29 mouse cellular contexts compared by ENCODE assay signal in the genomic region with DNA sequence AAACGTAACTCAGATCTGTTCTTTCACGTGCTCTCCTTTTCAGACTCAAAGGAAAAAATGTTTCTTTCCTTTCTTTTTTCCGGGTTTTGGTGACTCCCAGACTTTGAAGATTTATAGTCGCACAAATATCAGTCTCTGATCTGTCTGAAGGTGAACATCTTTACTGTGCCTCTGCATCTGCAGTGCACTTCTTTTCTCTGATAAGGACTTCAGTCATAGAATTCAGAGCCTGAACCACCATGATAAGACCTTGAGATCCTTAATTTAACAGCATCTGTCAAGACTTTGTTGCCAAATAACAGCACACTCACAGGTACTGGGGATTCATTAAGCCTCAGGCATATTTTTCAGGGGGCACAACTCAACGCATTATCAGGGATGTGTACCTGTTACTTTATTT. TPM values are rescaled to one million over a fixed set of nuclear protein-coding genes. Genes with fewer than 3 reads are reported as not detected.
DNase-seq lines count a peak whose midpoint lies in the region; ATAC-seq and TF ChIP-seq lines count a peak whose summit lies in the region.
"Had no signal": no experiment of that assay in that cellular context is flagged by ENCODE, and none has a peak within 500 bp of the region (broad histone marks: within the 10 kb centered on the region; RNA-seq: fewer than 3 reads in every experiment).

No protein-coding gene starts in this region.

- ATAC-seq in liver, embryonic 14.5 days (ENCODE audit: insufficient read depth): peak; percentile 44; the same call in 1 of the 2 replicates
- ATAC-seq in megakaryocyte-erythroid progenitor cell, adult 5-6 weeks (replicated peaks; ENCODE audit: low FRiP score, low TSS enrichment, poor library complexity, severe bottlenecking): peak; percentile 53
- ATAC-seq: CD4-positive, CD25-positive, alpha-beta regulatory T cell, adult 4 months; forebrain, embryonic 13.5 days; hindbrain, embryonic 16.5 days; Patski had no signal

- H3K9ac ChIP-seq in MEL (ENCODE audit: control insufficient read depth, low read depth, low read length, poor library complexity, severe bottlenecking): no peak overlapping the region
- peak overlapping the region; percentile 9; the same call in 1 of the 2 replicates for H3K9ac ChIP-seq in liver, embryonic 14.5 days (replicated peaks)
- H3K9ac ChIP-seq: forebrain, embryonic 13.5 days; heart, embryonic 12.5 days; kidney, embryonic 15.5 days; limb, embryonic 15.5 days; lung, embryonic 15.5 days; midbrain, embryonic 12.5 days; neural tube, embryonic 12.5 days had no signal

- peak; percentile 87 for DNase-seq in MEL (ENCODE audit: low read depth, low spot score)
- peak; percentile 72 for DNase-seq in c-Kit-positive CD71-positive TER-119-positive erythroid progenitor cells, embryonic 14.5 days (ENCODE audit: low spot score)
- DNase-seq in liver, embryonic 14.5 days (ENCODE audit: low read depth in 3 of 3, low spot score in 3 of 3): peak; percentile 53 to 76 (median 65)
- DNase-seq in adrenal gland, adult 2 months: no peak
- DNase-seq in heart, adult 18-20 months: no peak
- no peak for DNase-seq in gastrocnemius, postnatal 14 days
- DNase-seq: adrenal gland, postnatal 25 days; cerebellum, adult 2 months; cerebellum, postnatal 14 days; gastrocnemius, postnatal 25 days; kidney, adult 18-20 months; right cerebral cortex, adult 18-20 months; spleen, adult 18-20 months; thymus, postnatal 36 days had no signal

- H3K4me2 ChIP-seq in liver, embryonic 14.5 days (ENCODE audit: low read depth): peak overlapping the region; percentile 48
- H3K4me2 ChIP-seq: forebrain, embryonic 13.5 days; heart, embryonic 12.5 days; kidney, embryonic 15.5 days; limb, embryonic 15.5 days; lung, embryonic 15.5 days; midbrain, embryonic 12.5 days; neural tube, embryonic 12.5 days had no signal

- no peaks in the 10 kb centered on the region for H3K9me3 ChIP-seq in MEL (replicated peaks; ENCODE audit: insufficient read depth, low read length)
- no peaks in the 10 kb centered on the region for H3K9me3 ChIP-seq in liver, embryonic 14.5 days (ENCODE audit: control insufficient read depth, low read length)
- H3K9me3 ChIP-seq: forebrain, embryonic 13.5 days; kidney, embryonic 15.5 days; limb, embryonic 10.5 days; limb, embryonic 15.5 days; lung, embryonic 15.5 days; midbrain, embryonic 12.5 days; neural tube, embryonic 12.5 days had no signal

- H3K79me2 ChIP-seq in MEL (ENCODE audit: control insufficient read depth, insufficient read depth, low read length, poor library complexity): peaks cover 12% of the 10 kb centered on the region

- WGBS in liver, embryonic 14.5 days (ENCODE audit: insufficient replicate concordance): 38% methylated on average over 5 of the region's 5 CpGs

- H3K36me3 ChIP-seq in MEL (ENCODE audit: control insufficient read depth in 1 of 2, insufficient read depth in 2 of 2, low read length in 2 of 2): peaks cover 0 to 38% of the 10 kb centered on the region in 2 experiments; a peak in 2 of 4 replicates
- no peaks in the 10 kb centered on the region for H3K36me3 ChIP-seq in liver, embryonic 14.5 days (replicated peaks; ENCODE audit: control insufficient read depth, insufficient read depth, low read depth)
- H3K36me3 ChIP-seq: heart, embryonic 12.5 days; kidney, embryonic 15.5 days; limb, embryonic 10.5 days; limb, embryonic 15.5 days; lung, embryonic 15.5 days; midbrain, embryonic 12.5 days; neural tube, embryonic 12.5 days had no signal

- no peak overlapping the region for H3K4me3 ChIP-seq in MEL (ENCODE audit: control insufficient read depth in 1 of 2, insufficient read depth in 1 of 2, low read depth in 2 of 2, low read length in 2 of 2)
- H3K4me3 ChIP-seq in liver, embryonic 14.5 days (ENCODE audit: insufficient read depth in 1 of 2, low read depth in 2 of 2, low read length in 2 of 2): no peak overlapping the region
- H3K4me3 ChIP-seq: forebrain, embryonic 13.5 days; heart, adult 2 months; heart, embryonic 12.5 days; kidney, embryonic 15.5 days; layer of hippocampus, adult 2 months; limb, embryonic 10.5 days; limb, embryonic 15.5 days; lung, embryonic 15.5 days; midbrain, embryonic 12.5 days; myocyte; neural tube, embryonic 12.5 days had no signal

- H3K27ac ChIP-seq in MEL (ENCODE audit: control insufficient read depth, low read depth, low read length): peak overlapping the region; percentile 63
- peak overlapping the region; percentile 71 for H3K27ac ChIP-seq in liver, embryonic 14.5 days
- H3K27ac ChIP-seq: forebrain, embryonic 13.5 days; heart, adult 2 months; kidney, embryonic 15.5 days; layer of hippocampus, adult 2 months; limb, embryonic 10.5 days; limb, embryonic 15.5 days; lung, embryonic 15.5 days; midbrain, embryonic 12.5 days; neural tube, embryonic 12.5 days had no signal

- intact Hi-C loops in gastrocnemius, postnatal 14 days (cut with DNase I; ENCODE audit: low total_unique reads): no loop called here

- H3K4me1 ChIP-seq in MEL (ENCODE audit: control insufficient read depth in 1 of 2, insufficient read depth in 2 of 2, low read length in 2 of 2): peaks cover 27 to 33% of the 10 kb centered on the region in 2 experiments
- H3K4me1 ChIP-seq in liver, embryonic 14.5 days (replicated peaks; ENCODE audit: control insufficient read depth in 2 of 2, insufficient read depth in 2 of 2, low read length in 1 of 2): peaks cover 37 to 39% of the 10 kb centered on the region in 2 experiments

- TF ChIP-seq EP300 in MEL (IDR thresholded peaks at IDR 0.05; ENCODE audit: low read depth in 1 of 2, low read length in 2 of 2): no peak
- TF ChIP-seq EP300 in liver, embryonic 14.5 days (IDR thresholded peaks at IDR 0.05; ENCODE audit: low read depth): peak; percentile 92

- TF ChIP-seq POLR2A in MEL (IDR thresholded peaks at IDR 0.05; ENCODE audit: control insufficient read depth in 1 of 2, insufficient read depth in 1 of 2, low read depth in 1 of 2, low read length in 2 of 2, poor library complexity in 1 of 2): no peak

- H3K27me3 ChIP-seq in MEL (ENCODE audit: control insufficient read depth in 1 of 2, insufficient read depth in 2 of 2, low read length in 2 of 2): no peaks in the 10 kb centered on the region
- H3K27me3 ChIP-seq in liver, embryonic 14.5 days (ENCODE audit: control insufficient read depth, insufficient read depth, low read length): no peaks in the 10 kb centered on the region
- H3K27me3 ChIP-seq: forebrain, embryonic 13.5 days; heart, embryonic 12.5 days; kidney, embryonic 15.5 days; limb, embryonic 15.5 days; lung, embryonic 15.5 days; midbrain, embryonic 12.5 days; neural tube, embryonic 12.5 days had no signal

- no peak for TF ChIP-seq CTCF in MEL (IDR thresholded peaks at IDR 0.05 in 2 of 3, conservative IDR thresholded peaks at IDR 0.05 in 1 of 3; ENCODE audit: control insufficient read depth in 1 of 3, insufficient read depth in 1 of 3, low read depth in 2 of 3, low read length in 3 of 3, poor library complexity in 1 of 3, severe bottlenecking in 1 of 3)
- no peak for TF ChIP-seq CTCF in liver, embryonic 14.5 days (IDR thresholded peaks at IDR 0.05; ENCODE audit: low read depth)

- TF ChIP-seq RAD21 in MEL (IDR thresholded peaks at IDR 0.05; ENCODE audit: low read depth, low read length): no peak

TF ChIP-seq in MEL, 35 proteins besides CTCF, POLR2A, EP300 and RAD21:
- TF ChIP-seq ZC3H11A (IDR thresholded peaks at IDR 0.05; ENCODE audit: low read depth, low read length): no peak
- TF ChIP-seq GATA1 (IDR thresholded peaks at IDR 0.05; ENCODE audit: low read depth, low read length): peak; percentile 99
- TF ChIP-seq TAL1 (IDR thresholded peaks at IDR 0.05; ENCODE audit: low read length): peak; percentile 94
- TF ChIP-seq KAT2A (conservative IDR thresholded peaks at IDR 0.05; ENCODE audit: low read depth, low read length): no peak

RNA-seq across cellular contexts. Expression of a gene that starts 8.0 kb away (rescaled TPM):
- total RNA-seq in MEL (2012; rRNA removed): 12.3 and 15.4 TPM in 2 replicates
- 100 to 1,000 TPM in 1 of 2 experiments, 10 to 100 TPM in 1; 19.5 to 143 TPM for polyA plus RNA-seq in MEL (2012; ENCODE audit: insufficient read depth in 1 of 2, insufficient read length in 2 of 2, low read depth in 1 of 2, low replicate concordance in 2 of 2, missing spikeins in 1 of 2)
- 1.1 and 1.8 TPM in 2 replicates for polyA plus RNA-seq in liver, embryonic 14.5 days (2012; rRNA removed)
- polyA plus RNA-seq in liver, embryonic 14.5 days (2014; fragmentation: Nextera tagmentation; extraction: Ambion mirVana): 0.83 and 1.2 TPM in 2 replicates
- total RNA-seq in megakaryocyte-erythroid progenitor cell, adult 5-6 weeks (2014; fragmentation: Nextera tagmentation): 49.4 and 90.6 TPM in 2 replicates
- total RNA-seq in megakaryocyte-erythroid progenitor cell, adult 5-6 weeks (2017): 23.5 and 54.2 TPM in 2 replicates
- total RNA-seq in adrenal gland, adult 2 months (2021): under 1 TPM; 0.52 to 0.63 TPM
- polyA plus RNA-seq in adrenal gland, adult 2 months (2012; rRNA removed): 0.34 and 0.36 TPM in 2 replicates
- 1 to 10 TPM in 1 of 2 experiments, under 1 TPM in 1; 0.67 to 1.1 TPM for total RNA-seq in heart, adult 18-20 months (2021)
- 1 to 10 TPM in 1 of 2 experiments, under 1 TPM in 1; 0.90 to 1.6 TPM for total RNA-seq in gastrocnemius, postnatal 14 days (2021)
- polyA plus RNA-seq: Patski had no signal

RNA-seq across cellular contexts. Expression of a gene that starts 10.5 kb away (rescaled TPM):
- total RNA-seq in MEL (2012; rRNA removed): 258 and 260 TPM in 2 replicates
- polyA plus RNA-seq in MEL (2012; ENCODE audit: insufficient read depth in 1 of 2, insufficient read length in 2 of 2, low read depth in 1 of 2, low replicate concordance in 2 of 2, missing spikeins in 1 of 2): 100 to 1,000 TPM in 1 of 2 experiments, 10 to 100 TPM in 1; 58.5 to 288 TPM
- polyA plus RNA-seq in liver, embryonic 14.5 days (2012; rRNA removed): 98.1 and 103 TPM in 2 replicates
- polyA plus RNA-seq in liver, embryonic 14.5 days (2014; fragmentation: Nextera tagmentation; extraction: Ambion mirVana): 273 and 280 TPM in 2 replicates
- total RNA-seq in megakaryocyte-erythroid progenitor cell, adult 5-6 weeks (2014; fragmentation: Nextera tagmentation): 162 and 174 TPM in 2 replicates
- 182 and 194 TPM in 2 replicates for total RNA-seq in megakaryocyte-erythroid progenitor cell, adult 5-6 weeks (2017)
- total RNA-seq in adrenal gland, adult 2 months (2021): 100 to 1,000 TPM; 111 to 141 TPM
- polyA plus RNA-seq in adrenal gland, adult 2 months (2012; rRNA removed): 48.7 and 49.2 TPM in 2 replicates
- total RNA-seq in heart, adult 18-20 months (2021): 100 to 1,000 TPM; 164 to 166 TPM
- total RNA-seq in gastrocnemius, postnatal 14 days (2021): 100 to 1,000 TPM; 125 to 128 TPM

RNA-seq across cellular contexts. Expression of a gene that starts 39.9 kb away (rescaled TPM):
- total RNA-seq in MEL (2012; rRNA removed): 24.7 and 28.8 TPM in 2 replicates
- 10 to 100 TPM in 1 of 2 experiments, not detected in 1; 33.8 TPM for polyA plus RNA-seq in MEL (2012; ENCODE audit: insufficient read depth in 1 of 2, insufficient read length in 2 of 2, low read depth in 1 of 2, low replicate concordance in 2 of 2, missing spikeins in 1 of 2)
- polyA plus RNA-seq in liver, embryonic 14.5 days (2012; rRNA removed): 2.6 and 2.7 TPM in 2 replicates
- 8.0 and 9.6 TPM in 2 replicates for polyA plus RNA-seq in liver, embryonic 14.5 days (2014; fragmentation: Nextera tagmentation; extraction: Ambion mirVana)
- 19.8 and 34.0 TPM in 2 replicates for total RNA-seq in megakaryocyte-erythroid progenitor cell, adult 5-6 weeks (2014; fragmentation: Nextera tagmentation)
- 8.5 and 22.3 TPM in 2 replicates for total RNA-seq in megakaryocyte-erythroid progenitor cell, adult 5-6 weeks (2017)
- total RNA-seq in adrenal gland, adult 2 months (2021): 10 to 100 TPM; 32.7 to 48.5 TPM
- polyA plus RNA-seq in adrenal gland, adult 2 months (2012; rRNA removed): 16.5 and 17.8 TPM in 2 replicates
- total RNA-seq in heart, adult 18-20 months (2021): 10 to 100 TPM; 20.7 to 21.7 TPM
- total RNA-seq in gastrocnemius, postnatal 14 days (2021): 10 to 100 TPM in 1 of 2 experiments, 1 to 10 TPM in 1; 9.7 to 14.8 TPM

Comparison
In these comparisons a context has a peak if more than half of its experiments do, and no peak if none do; other contexts are left out.
1. DNase-seq: peak in MEL (single experiment), c-Kit-positive CD71-positive TER-119-positive erythroid progenitor cells, embryonic 14.5 days (single experiment) and liver, embryonic 14.5 days (3 of 3); none in adrenal gland, adult 2 months (single experiment), heart, adult 18-20 months (0 of 2) and gastrocnemius, postnatal 14 days (single experiment).